Mouse (Mus musculus): Measurements from ENCODE around the gene Ppfia1.

GRCm38 (mm10) chr7:144552274-144552673 is 1.3 kb downstream of the Ppfia1 start:
- TF ChIP-seq EP300 (IDR thresholded peaks at IDR 0.05; ENCODE audit: low read depth) (no peak), CTCF (IDR thresholded peaks at IDR 0.05; ENCODE audit: low read depth) (no peak)
